Mouse (Mus musculus) cerebellum, adult 2 months (tissue): ENCODE results near the gene Ccdc57. TPM values are rescaled to one million over a fixed set of nuclear protein-coding genes. Genes with fewer than 3 reads are reported as not detected.

Experiments used
- DNase-seq, 2 experiments: peaks; one replicate each; pipeline ENCODE4 v3.0.0; 2021
- H3K27ac ChIP-seq: fragments of 200-500 bp; 2 replicates; pipeline ENCODE4 v1.5.1; 2012; ENCODE audit warnings: low read length, control low read depth, inconsistent platforms; ENCODE audit not compliant: insufficient read depth
- H3K27me3 ChIP-seq: fragments of 200-500 bp; 2 replicates; pipeline ENCODE4 v1.6.1; 2012; ENCODE audit warnings: inconsistent platforms, mild to moderate bottlenecking, low read length, moderate library complexity; ENCODE audit not compliant: control insufficient read depth, insufficient read depth
- H3K4me1 ChIP-seq: fragments of 200-500 bp; 2 replicates; pipeline ENCODE4 v1.6.1; 2011; ENCODE audit warnings: low read length; ENCODE audit not compliant: control insufficient read depth, insufficient read depth
- H3K4me3 ChIP-seq: fragments of 200-500 bp; replicated peaks from 2 replicates; pipeline ENCODE3; 2011; ENCODE audit warnings: mild to moderate bottlenecking, low read depth, low read length, control low read depth; ENCODE audit not compliant: insufficient read depth
- CTCF ChIP-seq: fragments of 200-500 bp; IDR thresholded peaks from 2 replicates; pipeline ENCODE4 v1.5.1; 2011; ENCODE audit warnings: low read depth, mild to moderate bottlenecking, control low read depth, low read length, moderate library complexity, borderline replicate concordance; ENCODE audit not compliant: insufficient read depth
- POLR2A ChIP-seq: fragments of 200-500 bp; IDR thresholded peaks from 2 replicates; pipeline ENCODE4 v1.6.1; 2011; ENCODE audit warnings: low read length, control low read depth, borderline replicate concordance; ENCODE audit not compliant: insufficient read depth
- WGBS: fragments of 180-500 bp; shearing (Covaris S2); methylation state at CpG from one replicate; pipeline ENCODE4 v1.1.7; 2018; 5-methylcytosine and 5-hydroxymethylcytosine counted together
- polyA plus RNA-seq: library from polyadenylated mRNA; depleted of rRNA; stranded (reverse); fragments of >200 nt; gene quantifications from 2 replicates; pipeline ENCODE4 v1.2.3, GENCODE M21; 2012

Ccdc57 gene
- polyA plus RNA-seq, 1 experiment = 4.4 TPM

- Histone ChIP-seq H3K27me3 (no peaks in the 10 kb centered on the region), H3K4me3 (peak within 1 kb of the TSS; percentile 97), H3K4me1 (peaks cover 43% of the 10 kb centered on the region), H3K27ac (peak within 1 kb of the TSS; percentile 99)
- DNase-seq = peak; percentile 98
- TF ChIP-seq CTCF = peak; percentile 22; the same call in 1 of the 2 replicates
- TF ChIP-seq POLR2A = peak; percentile 97
- under 1% methylated on average over 107 of the region's 109 CpGs for WGBS
Observed at GRCm38 (mm10) chr11:120823956-120824786, 108.5 kb downstream of the Ccdc57 start, which contains the start of gene Fasn. Gene Fasn (minus strand): TSS chr11:120824547.

GRCm38 (mm10) chr11:120823551-120823947 lies 109.1 kb downstream of the Ccdc57 start:
- Histone ChIP-seq H3K4me3 (peak overlapping the region; percentile 75), H3K27me3 (no peaks in the 10 kb centered on the region), H3K4me1 (peaks cover 49% of the 10 kb centered on the region), H3K27ac (peak overlapping the region; percentile 89)
- under 1% methylated on average over 40 of the region's 40 CpGs for WGBS
- TF ChIP-seq CTCF (no peak), POLR2A (no peak)
- no peak for DNase-seq

- Histone ChIP-seq H3K4me3 (peak overlapping the region; percentile 75), H3K27me3 (no peaks in the 10 kb centered on the region), H3K27ac (peak overlapping the region; percentile 89), H3K4me1 (peaks cover 53% of the 10 kb centered on the region)
- under 1% methylated on average over 14 of the region's 14 CpGs for WGBS
- DNase-seq = no peak
- TF ChIP-seq CTCF (no peak), POLR2A (no peak)
Observed at GRCm38 (mm10) chr11:120822831-120823550, 109.7 kb downstream of the Ccdc57 start.

- Histone ChIP-seq H3K27ac (no peak overlapping the region), H3K4me3 (peak overlapping the region; percentile 75), H3K4me1 (peaks cover 53% of the 10 kb centered on the region), H3K27me3 (no peaks in the 10 kb centered on the region)
- WGBS = 17% methylated on average over 4 of the region's 4 CpGs
- TF ChIP-seq CTCF = no peak
- no peak for TF ChIP-seq POLR2A
- DNase-seq = no peak
Observed at GRCm38 (mm10) chr11:120822321-120822720, 110.4 kb downstream of the Ccdc57 start.

- H3K27me3 ChIP-seq = no peaks in the 10 kb centered on the region
- H3K27ac ChIP-seq = no peak overlapping the region
- H3K4me1 ChIP-seq = peaks cover 53% of the 10 kb centered on the region
- DNase-seq = no peak
- 50% methylated on average over 14 of the region's 14 CpGs for WGBS
- no peak overlapping the region for H3K4me3 ChIP-seq
- TF ChIP-seq CTCF (no peak), POLR2A (no peak)
Observed at GRCm38 (mm10) chr11:120821076-120821922, 111.4 kb downstream of the Ccdc57 start.

- Histone ChIP-seq H3K27ac (peak overlapping the region; percentile 17; the same call in 1 of the 2 replicates), H3K4me3 (no peak overlapping the region)
- TF ChIP-seq POLR2A (no peak), CTCF (no peak)
Observed at GRCm38 (mm10) chr11:120820546-120820945, 112.1 kb downstream of the Ccdc57 start.

GRCm38 (mm10) chr11:120819556-120819955 lies 113.1 kb downstream of the Ccdc57 start:
- 13% methylated on average over 6 of the region's 6 CpGs for WGBS

More at GRCm38 (mm10) chr11:120820546-120820945, 112.1 kb downstream of the Ccdc57 start:
- WGBS = 55% methylated on average over 14 of the region's 14 CpGs
- DNase-seq = no peak
- peaks cover 52% of the 10 kb centered on the region for H3K4me1 ChIP-seq
- H3K27me3 ChIP-seq = no peaks in the 10 kb centered on the region

More at GRCm38 (mm10) chr11:120819556-120819955, 113.1 kb downstream of the Ccdc57 start:
- Histone ChIP-seq H3K4me3 (no peak overlapping the region), H3K27ac (peak overlapping the region; percentile 47), H3K4me1 (peaks cover 45% of the 10 kb centered on the region), H3K27me3 (no peaks in the 10 kb centered on the region)
- DNase-seq = peak; percentile 62 to 80
- TF ChIP-seq POLR2A = no peak
- TF ChIP-seq CTCF = no peak
